Mouse (Mus musculus) limb, embryonic 10.5 days (tissue): ENCODE results near the gene Frs3. TPM values are rescaled to one million over a fixed set of nuclear protein-coding genes. Genes with fewer than 3 reads are reported as not detected.
A peak's percentile ranks its signal among the peaks of the same experiment; 100 is the strongest.

ENCODE experiments used
- DNase-seq: peaks from one replicate; pipeline ENCODE4 v3.0.0-alpha.2; 2017; ENCODE audit warnings: low spot score
- H3K27ac ChIP-seq: fragments of 300-500 bp; sonication (generic); 2 replicates; pipeline ENCODE4 v1.5.1; 2016; ENCODE audit warnings: mild to moderate bottlenecking
- H3K27me3 ChIP-seq: fragments of 300-500 bp; sonication (generic); 2 replicates; pipeline ENCODE4 v1.6.1; 2016; ENCODE audit warnings: low read depth, mild to moderate bottlenecking; ENCODE audit not compliant: poor library complexity, severe bottlenecking
- H3K36me3 ChIP-seq: fragments of 300-500 bp; sonication (generic); 2 replicates; pipeline ENCODE4 v1.6.1; 2016; ENCODE audit warnings: mild to moderate bottlenecking, moderate library complexity
- H3K4me1 ChIP-seq: fragments of 300-500 bp; sonication (generic); 2 replicates; pipeline ENCODE4 v1.6.1; 2016
- H3K4me3 ChIP-seq: fragments of 300-500 bp; sonication (generic); 2 replicates; pipeline ENCODE4 v1.5.1; 2016; ENCODE audit warnings: mild to moderate bottlenecking, moderate library complexity
- H3K9me3 ChIP-seq: fragments of 300-500 bp; sonication (generic); replicated peaks from 2 replicates; pipeline ENCODE4 v1.6.1; 2016; ENCODE audit warnings: mild to moderate bottlenecking
- WGBS: fragments of 180-500 bp; shearing (Covaris S2); methylation state at CpG from one replicate; pipeline ENCODE4 v1.1.7; 2016; 5-methylcytosine and 5-hydroxymethylcytosine counted together
- polyA plus RNA-seq: library from polyadenylated mRNA; unstranded; fragments of >200 nt; fragmentation: Nextera tagmentation; extraction: Ambion mirVana; gene quantifications from 2 replicates; pipeline ENCODE4 v1.2.1, GENCODE M21; 2016

Gene Frs3
- polyA plus RNA-seq, 1 experiment from 2014 or later, result 7.3 TPM

GRCm38 (mm10) chr17:47695337-47695710, 6.5 kb downstream of the Frs3 start:
- H3K9me3 ChIP-seq, result no peaks in the 10 kb centered on the region
- no peak for DNase-seq
- WGBS, result under 1% methylated on average over 23 of the region's 23 CpGs
- H3K27ac ChIP-seq, result peak overlapping the region; percentile 90
- H3K4me1 ChIP-seq, result peaks cover 20% of the 10 kb centered on the region
- peaks cover 40% of the 10 kb centered on the region for H3K27me3 ChIP-seq
- peaks cover 20% of the 10 kb centered on the region for H3K36me3 ChIP-seq
- H3K4me3 ChIP-seq, result peak overlapping the region; percentile 85

- Histone ChIP-seq H3K27me3 (peaks cover 38% of the 10 kb centered on the region), H3K27ac (no peak overlapping the region), H3K4me3 (no peak overlapping the region), H3K9me3 (no peaks in the 10 kb centered on the region), H3K36me3 (peaks cover 40% of the 10 kb centered on the region), H3K4me1 (peaks cover 32% of the 10 kb centered on the region)
- no peak for DNase-seq
- WGBS, result 91% methylated on average over 10 of the region's 10 CpGs
Observed at GRCm38 (mm10) chr17:47698156-47698555, 9.3 kb downstream of the Frs3 start.

- H3K4me3 ChIP-seq, result no peak overlapping the region
- H3K36me3 ChIP-seq, result peaks cover 47% of the 10 kb centered on the region
- no peaks in the 10 kb centered on the region for H3K9me3 ChIP-seq
- no peak overlapping the region for H3K27ac ChIP-seq
- 83% methylated on average over 2 of the region's 2 CpGs for WGBS
- no peak for DNase-seq
- H3K27me3 ChIP-seq, result peaks cover 38% of the 10 kb centered on the region
- peaks cover 32% of the 10 kb centered on the region for H3K4me1 ChIP-seq
Observed at GRCm38 (mm10) chr17:47699055-47699454, 10.2 kb downstream of the Frs3 start.

GRCm38 (mm10) chr17:47701793-47702192, 13.0 kb downstream of the Frs3 start:
- H3K27ac ChIP-seq, result no peak overlapping the region
- no peaks in the 10 kb centered on the region for H3K9me3 ChIP-seq
- no peak overlapping the region for H3K4me3 ChIP-seq
- WGBS, result 87% methylated on average over 9 of the region's 9 CpGs
- peaks cover 49% of the 10 kb centered on the region for H3K36me3 ChIP-seq
- peaks cover 54% of the 10 kb centered on the region for H3K27me3 ChIP-seq
- DNase-seq, result no peak
- peaks cover 25% of the 10 kb centered on the region for H3K4me1 ChIP-seq

GRCm38 (mm10) chr17:47702548-47703345, 13.9 kb downstream of the Frs3 start:
- 0 out of 2 replicates have a peak overlapping the region, but pooled peaks have one; percentile 16 for H3K27ac ChIP-seq
- H3K9me3 ChIP-seq, result no peaks in the 10 kb centered on the region
- H3K27me3 ChIP-seq, result peaks cover 54% of the 10 kb centered on the region
- no peak for DNase-seq
- peaks cover 28% of the 10 kb centered on the region for H3K4me1 ChIP-seq
- 22% methylated on average over 28 of the region's 28 CpGs for WGBS
- H3K4me3 ChIP-seq, result peak overlapping the region; percentile 18; the same call in 1 of the 2 replicates
- peaks cover 49% of the 10 kb centered on the region for H3K36me3 ChIP-seq

GRCm38 (mm10) chr17:47703556-47703955, 14.7 kb downstream of the Frs3 start:
- H3K9me3 ChIP-seq, result no peaks in the 10 kb centered on the region
- H3K36me3 ChIP-seq, result peaks cover 45% of the 10 kb centered on the region
- 0 out of 2 replicates have a peak overlapping the region, but pooled peaks have one; percentile 16 for H3K27ac ChIP-seq
- peak overlapping the region; percentile 20; the same call in 1 of the 2 replicates for H3K4me3 ChIP-seq
- 16% methylated on average over 20 of the region's 20 CpGs for WGBS
- H3K4me1 ChIP-seq, result peaks cover 28% of the 10 kb centered on the region
- peaks cover 50% of the 10 kb centered on the region for H3K27me3 ChIP-seq
- peak; percentile 46 for DNase-seq

- H3K27me3 ChIP-seq, result peaks cover 50% of the 10 kb centered on the region
- peaks cover 35% of the 10 kb centered on the region for H3K36me3 ChIP-seq
- WGBS, result 84% methylated on average over 4 of the region's 4 CpGs
- peaks cover 28% of the 10 kb centered on the region for H3K4me1 ChIP-seq
- no peaks in the 10 kb centered on the region for H3K9me3 ChIP-seq
- no peak overlapping the region for H3K4me3 ChIP-seq
- DNase-seq, result no peak
- H3K27ac ChIP-seq, result no peak overlapping the region
Observed at GRCm38 (mm10) chr17:47704692-47705091, 15.9 kb downstream of the Frs3 start.

GRCm38 (mm10) chr17:47706196-47706595, 17.4 kb downstream of the Frs3 start:
- H3K4me1 ChIP-seq, result peaks cover 28% of the 10 kb centered on the region
- WGBS, result 80% methylated on average over 1 of the region's 1 CpGs
- H3K9me3 ChIP-seq, result no peaks in the 10 kb centered on the region
- peaks cover 44% of the 10 kb centered on the region for H3K27me3 ChIP-seq
- no peak overlapping the region for H3K27ac ChIP-seq
- DNase-seq, result no peak
- H3K36me3 ChIP-seq, result peaks cover 28% of the 10 kb centered on the region
- H3K4me3 ChIP-seq, result no peak overlapping the region

GRCm38 (mm10) chr17:47707961-47708360, 19.1 kb downstream of the Frs3 start:
- H3K36me3 ChIP-seq, result peaks cover 11% of the 10 kb centered on the region
- no peak overlapping the region for H3K4me3 ChIP-seq
- no peak for DNase-seq
- H3K27ac ChIP-seq, result no peak overlapping the region
- no peaks in the 10 kb centered on the region for H3K9me3 ChIP-seq
- H3K27me3 ChIP-seq, result peaks cover 27% of the 10 kb centered on the region
- 76% methylated on average over 3 of the region's 3 CpGs for whole genome bisulfite sequencing
- H3K4me1 ChIP-seq, result peaks cover 18% of the 10 kb centered on the region

- Histone ChIP-seq H3K27ac (no peak overlapping the region), H3K4me1 (peaks cover 10% of the 10 kb centered on the region; the same call in 1 of the 2 replicates), H3K36me3 (peaks cover 2% of the 10 kb centered on the region; the same call in 1 of the 2 replicates), H3K9me3 (no peaks in the 10 kb centered on the region), H3K27me3 (peaks cover 17% of the 10 kb centered on the region), H3K4me3 (no peak overlapping the region)
- 83% methylated on average over 4 of the region's 4 CpGs for WGBS
- DNase-seq, result no peak
Observed at GRCm38 (mm10) chr17:47708972-47709371, 20.1 kb downstream of the Frs3 start.

GRCm38 (mm10) chr17:47710036-47710435, 21.2 kb downstream of the Frs3 start:
- Histone ChIP-seq H3K36me3 (peaks cover 2% of the 10 kb centered on the region; the same call in 1 of the 2 replicates), H3K27ac (no peak overlapping the region), H3K27me3 (peaks cover 7% of the 10 kb centered on the region), H3K4me3 (no peak overlapping the region), H3K9me3 (no peaks in the 10 kb centered on the region), H3K4me1 (peaks cover 10% of the 10 kb centered on the region; the same call in 1 of the 2 replicates)
- no peak for DNase-seq
- 62% methylated on average over 3 of the region's 3 CpGs for WGBS

GRCm38 (mm10) chr17:47711883-47712282, 23.1 kb downstream of the Frs3 start:
- 76% methylated on average over 6 of the region's 6 CpGs for WGBS
- H3K27me3 ChIP-seq, result no peaks in the 10 kb centered on the region
- no peak overlapping the region for H3K27ac ChIP-seq
- no peak overlapping the region for H3K4me3 ChIP-seq
- no peaks in the 10 kb centered on the region for H3K9me3 ChIP-seq
- DNase-seq, result no peak
- H3K36me3 ChIP-seq, result no peaks in the 10 kb centered on the region
- H3K4me1 ChIP-seq, result peaks cover 2% of the 10 kb centered on the region; the same call in 1 of the 2 replicates

GRCm38 (mm10) chr17:47712889-47713571, 24.2 kb downstream of the Frs3 start:
- no peak overlapping the region for H3K4me3 ChIP-seq
- no peak overlapping the region for H3K27ac ChIP-seq
- no peaks in the 10 kb centered on the region for H3K27me3 ChIP-seq
- DNase-seq, result no peak
- H3K36me3 ChIP-seq, result no peaks in the 10 kb centered on the region
- 60% methylated on average over 22 of the region's 22 CpGs for WGBS
- H3K9me3 ChIP-seq, result no peaks in the 10 kb centered on the region
- H3K4me1 ChIP-seq, result no peaks in the 10 kb centered on the region
